Mouse (Mus musculus) midbrain, embryonic 14.5 days (tissue): ENCODE data around the gene Kcnip4. TPM values are rescaled to one million over a fixed set of nuclear protein-coding genes. Genes with fewer than 3 reads are reported as not detected.

Experiments
- ATAC-seq: fragments of 200-750 bp; cut with Nextera tagmentation; 2 replicates; pipeline ENCODE4 v1.8.0; 2017; ENCODE audit warnings: moderate number of reproducible peaks, moderate library complexity; ENCODE audit not compliant: low FRiP score, low TSS enrichment
- DNase-seq: peaks from one replicate; pipeline ENCODE4 v3.0.0-alpha.2; 2015
- H3K27ac ChIP-seq: fragments of 300-500 bp; sonication (generic); replicated peaks from 2 replicates; pipeline ENCODE4 v1.5.1; 2014; ENCODE audit warnings: mild to moderate bottlenecking, low read depth, low read length, moderate library complexity
- H3K27me3 ChIP-seq: fragments of 300-500 bp; sonication (generic); 2 replicates; pipeline ENCODE4 v1.6.1; 2014; ENCODE audit warnings: low read length, control low read depth, mixed read lengths; ENCODE audit not compliant: control insufficient read depth, insufficient read depth
- H3K36me3 ChIP-seq: fragments of 300-500 bp; sonication (generic); 2 replicates; pipeline ENCODE4 v1.6.1; 2014; ENCODE audit warnings: low read length, control low read depth; ENCODE audit not compliant: control insufficient read depth, insufficient read depth
- H3K4me1 ChIP-seq: fragments of 300-500 bp; sonication (generic); 2 replicates; pipeline ENCODE4 v1.6.1; 2014; ENCODE audit warnings: mild to moderate bottlenecking, antibody characterized with exemption, low read length, control low read depth; ENCODE audit not compliant: control insufficient read depth, insufficient read depth
- H3K4me2 ChIP-seq: fragments of 300-500 bp; sonication (generic); 2 replicates; pipeline ENCODE4 v1.6.1; 2014; ENCODE audit warnings: mild to moderate bottlenecking, low read length, moderate library complexity
- H3K4me3 ChIP-seq: fragments of 300-500 bp; sonication (generic); replicated peaks from 2 replicates; pipeline ENCODE4 v1.5.1; 2014; ENCODE audit warnings: low read depth, low read length
- H3K9ac ChIP-seq: fragments of 300-500 bp; sonication (generic); replicated peaks from 2 replicates; pipeline ENCODE4 v1.6.1; 2014; ENCODE audit warnings: mild to moderate bottlenecking, low read length, moderate library complexity
- H3K9me3 ChIP-seq: fragments of 300-500 bp; sonication (generic); 2 replicates; pipeline ENCODE4 v1.6.1; 2016; ENCODE audit warnings: low read length, control low read depth, mixed read lengths; ENCODE audit not compliant: control insufficient read depth
- WGBS: fragments of 180-500 bp; shearing (Covaris S2); extraction: QIAGEN DNeasy Blood & Tissue Kit; methylation state at CpG from one replicate; pipeline ENCODE4 v1.1.7; 2014; 5-methylcytosine and 5-hydroxymethylcytosine counted together
- polyA plus RNA-seq: library from polyadenylated mRNA; unstranded; fragments of >200 nt; fragmentation: Nextera tagmentation; extraction: Ambion mirVana; gene quantifications from 2 replicates; pipeline ENCODE4 v1.2.1, GENCODE M21; 2014

The Kcnip4 gene
- polyA plus RNA-seq, 1 experiment from 2014 or later = 18.6 TPM

DNA sequence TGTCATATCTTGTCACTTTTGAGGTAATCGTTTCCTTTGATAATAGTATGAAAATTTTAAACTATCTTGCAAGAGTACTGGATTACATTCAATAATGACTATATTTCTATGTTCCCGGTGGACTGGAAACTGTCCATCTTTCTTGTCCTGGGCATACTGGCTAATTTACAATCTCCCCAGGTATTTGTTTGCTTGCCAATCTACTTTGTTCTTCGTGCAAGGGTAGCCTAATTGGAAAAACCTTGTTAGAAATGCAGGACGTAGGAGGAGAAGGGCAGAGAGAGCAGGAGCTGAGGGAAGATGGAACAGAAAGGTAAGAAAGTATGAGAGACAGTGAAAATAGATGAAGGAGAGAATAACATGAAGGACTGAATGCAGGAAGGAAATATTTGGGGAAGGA lies 226.1 kb downstream of the Kcnip4 start:
- Histone ChIP-seq H3K27me3 (no peaks in the 10 kb centered on the region), H3K27ac (no peak overlapping the region), H3K9ac (no peak overlapping the region), H3K4me2 (no peak overlapping the region), H3K4me1 (no peaks in the 10 kb centered on the region), H3K36me3 (no peaks in the 10 kb centered on the region), H3K9me3 (no peaks in the 10 kb centered on the region), H3K4me3 (no peak overlapping the region)
- DNase-seq (no peak), ATAC-seq (no peak)
- 63% methylated on average over 4 of the region's 4 CpGs for WGBS

DNA sequence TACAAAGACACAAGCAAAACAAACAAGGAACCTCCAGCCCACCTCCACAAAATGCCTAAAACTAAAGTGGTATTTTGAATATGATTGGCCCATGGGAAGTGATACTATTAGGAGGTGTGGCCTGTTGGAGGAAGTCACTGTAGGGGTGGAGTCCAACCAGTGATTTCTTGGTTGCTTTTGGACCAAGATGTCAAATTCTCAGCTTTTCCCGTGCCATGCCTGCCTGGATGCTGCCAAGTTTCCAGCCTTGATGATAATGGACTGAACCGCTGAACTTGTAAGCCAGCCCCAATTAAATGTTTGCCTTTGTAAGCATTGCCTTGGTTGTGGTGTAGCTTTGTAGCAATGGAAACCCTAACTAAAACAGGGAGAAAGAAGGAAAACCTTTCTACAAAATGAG lies 232.3 kb downstream of the Kcnip4 start:
- H3K27me3 ChIP-seq = no peaks in the 10 kb centered on the region
- H3K36me3 ChIP-seq = no peaks in the 10 kb centered on the region
- no peak overlapping the region for H3K4me2 ChIP-seq
- no peak overlapping the region for H3K9ac ChIP-seq
- H3K9me3 ChIP-seq = no peaks in the 10 kb centered on the region
- 90% methylated on average over 2 of the region's 2 CpGs for WGBS
- no peak overlapping the region for H3K27ac ChIP-seq
- DNase-seq (no peak), ATAC-seq (no peak)
- no peak overlapping the region for H3K4me3 ChIP-seq
- H3K4me1 ChIP-seq = no peaks in the 10 kb centered on the region

DNA sequence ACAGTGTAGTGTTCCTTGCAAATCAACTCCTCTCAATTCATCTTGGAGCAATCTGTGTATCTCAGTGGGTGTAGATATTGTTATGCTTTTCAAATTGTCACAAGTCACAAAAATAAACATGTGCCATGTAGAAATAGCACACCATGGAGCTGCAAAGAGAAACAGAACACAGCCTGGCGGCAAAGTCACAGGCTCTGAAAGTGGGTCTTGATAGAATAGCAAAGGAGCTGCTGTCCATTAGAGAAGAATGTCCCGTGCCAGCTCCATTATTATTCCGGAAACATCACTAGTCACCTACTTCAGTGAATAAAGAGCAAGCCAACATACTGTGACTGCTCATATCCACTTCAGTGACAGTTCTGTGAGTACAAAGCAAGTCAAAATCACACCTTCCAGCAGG lies 232.9 kb downstream of the Kcnip4 start:
- DNase-seq = no peak
- no peak for ATAC-seq
- Histone ChIP-seq H3K27ac (no peak overlapping the region), H3K9ac (no peak overlapping the region), H3K36me3 (no peaks in the 10 kb centered on the region), H3K4me3 (no peak overlapping the region), H3K27me3 (no peaks in the 10 kb centered on the region), H3K4me2 (no peak overlapping the region), H3K4me1 (no peaks in the 10 kb centered on the region), H3K9me3 (no peaks in the 10 kb centered on the region)
- 79% methylated on average over 3 of the region's 3 CpGs for WGBS

DNA sequence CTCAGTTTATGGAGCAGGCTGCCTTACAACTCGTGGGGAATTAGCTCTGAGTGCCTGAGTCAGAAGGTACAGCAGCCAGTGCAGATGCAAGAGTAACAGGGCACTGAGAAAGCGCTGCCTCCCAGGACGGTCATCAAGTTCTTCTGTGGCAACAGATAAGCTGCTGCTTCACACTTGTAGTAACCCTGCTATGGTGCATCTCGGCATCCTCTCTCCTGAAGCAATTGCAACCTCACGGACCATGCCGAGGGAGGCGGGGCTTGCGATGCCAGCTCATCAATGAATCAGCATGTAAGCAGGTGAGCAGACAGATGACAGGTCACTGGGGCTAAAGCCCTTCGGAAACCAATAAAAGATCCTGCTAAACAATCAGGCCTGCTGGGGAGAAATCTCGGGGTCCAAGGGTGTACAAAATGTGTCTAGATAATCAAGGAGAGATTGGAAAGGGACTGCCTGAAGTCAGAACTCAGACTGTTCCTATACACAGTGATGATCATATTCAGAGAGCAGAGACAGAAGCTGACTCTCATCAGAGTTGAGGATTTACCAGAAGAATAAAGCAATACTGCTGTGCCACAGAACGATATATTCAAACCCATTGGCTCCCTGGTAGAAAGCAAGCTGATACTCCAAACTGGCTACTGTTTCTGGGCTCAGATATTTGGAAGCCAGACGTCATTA lies 239.1 kb downstream of the Kcnip4 start:
- Histone ChIP-seq H3K27ac (no peak overlapping the region), H3K9me3 (no peaks in the 10 kb centered on the region), H3K4me3 (peak overlapping the region; percentile 33), H3K4me2 (peak overlapping the region; percentile 67), H3K36me3 (no peaks in the 10 kb centered on the region), H3K4me1 (peaks cover 16% of the 10 kb centered on the region), H3K27me3 (no peaks in the 10 kb centered on the region), H3K9ac (peak overlapping the region; percentile 32)
- DNase-seq (peak; percentile 57), ATAC-seq (peak; percentile 46; the same call in 1 of the 2 replicates)
- 9% methylated on average over 12 of the region's 12 CpGs for WGBS

DNA sequence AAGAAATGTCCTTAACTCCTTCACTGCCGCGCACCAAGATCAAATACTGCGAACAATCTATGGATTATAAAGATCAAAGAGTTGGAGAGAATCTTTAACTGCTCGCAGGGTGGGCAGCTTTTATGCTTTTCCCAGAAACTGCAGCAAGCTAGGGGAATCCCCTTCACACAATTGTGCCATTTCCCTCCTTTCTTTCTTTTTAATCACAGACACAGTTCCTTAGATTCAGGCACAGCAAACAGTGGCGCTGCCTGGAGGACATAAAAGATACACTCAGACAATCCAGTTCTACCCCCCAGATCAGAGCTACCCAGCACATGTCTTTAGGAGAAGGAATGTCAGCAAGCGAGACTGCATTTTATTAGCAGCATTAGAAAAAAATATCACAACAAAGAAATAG lies 239.9 kb downstream of the Kcnip4 start:
- DNase-seq (peak; percentile 64), ATAC-seq (peak; percentile 61; the same call in 1 of the 2 replicates)
- Histone ChIP-seq H3K9ac (peak overlapping the region; percentile 32), H3K4me1 (peaks cover 16% of the 10 kb centered on the region), H3K4me2 (peak overlapping the region; percentile 67), H3K9me3 (no peaks in the 10 kb centered on the region), H3K27ac (no peak overlapping the region), H3K36me3 (no peaks in the 10 kb centered on the region), H3K27me3 (no peaks in the 10 kb centered on the region), H3K4me3 (peak overlapping the region; percentile 33)
- WGBS = 2% methylated on average over 6 of the region's 6 CpGs

DNA sequence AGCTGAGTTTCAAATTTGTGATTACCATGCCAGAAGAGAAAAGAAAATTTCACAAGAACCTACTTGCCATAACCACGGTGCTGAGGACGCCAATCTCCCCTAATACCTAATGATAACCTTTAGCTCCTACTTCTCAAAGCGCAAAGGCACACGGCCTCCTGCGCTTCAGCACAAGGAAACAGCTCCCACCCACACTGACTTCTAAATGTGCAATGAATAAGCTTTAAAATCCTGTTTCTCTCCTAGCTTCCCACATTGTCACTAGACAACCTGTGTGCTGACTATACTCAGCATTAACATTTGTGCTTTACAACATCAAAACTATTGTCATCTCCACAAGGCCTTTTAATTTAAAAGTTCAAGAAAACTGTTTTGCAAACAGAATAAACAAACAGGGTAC lies 241.3 kb downstream of the Kcnip4 start:
- Histone ChIP-seq H3K4me3 (no peak overlapping the region), H3K9me3 (no peaks in the 10 kb centered on the region), H3K9ac (no peak overlapping the region), H3K27ac (no peak overlapping the region), H3K36me3 (no peaks in the 10 kb centered on the region), H3K27me3 (no peaks in the 10 kb centered on the region), H3K4me1 (peaks cover 16% of the 10 kb centered on the region), H3K4me2 (no peak overlapping the region)
- DNase-seq (no peak), ATAC-seq (no peak)
- WGBS = 44% methylated on average over 5 of the region's 5 CpGs

DNA sequence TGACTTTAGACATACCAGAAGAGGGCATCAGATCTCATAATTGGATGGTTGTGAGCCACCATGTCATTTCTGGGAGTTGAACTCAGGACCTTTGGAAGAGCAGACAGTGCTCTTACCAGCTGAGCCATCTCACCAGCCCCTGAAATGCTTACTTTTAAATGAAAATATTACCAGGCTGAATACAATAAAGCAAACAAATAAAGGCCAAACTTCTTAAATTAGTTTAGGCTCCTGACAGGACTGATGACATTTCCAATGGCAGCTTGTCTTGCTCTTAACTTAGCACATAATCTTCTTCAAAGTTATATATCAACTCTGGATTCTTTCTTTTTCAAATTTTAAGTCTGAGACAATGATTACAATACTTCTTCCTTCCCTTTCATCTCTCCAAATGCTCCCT lies 252.8 kb downstream of the Kcnip4 start:
- Histone ChIP-seq H3K4me2 (no peak overlapping the region), H3K4me3 (no peak overlapping the region), H3K9ac (no peak overlapping the region), H3K4me1 (no peaks in the 10 kb centered on the region), H3K27me3 (no peaks in the 10 kb centered on the region), H3K9me3 (no peaks in the 10 kb centered on the region), H3K36me3 (no peaks in the 10 kb centered on the region), H3K27ac (no peak overlapping the region)
- DNase-seq = no peak
- no peak for ATAC-seq

DNA sequence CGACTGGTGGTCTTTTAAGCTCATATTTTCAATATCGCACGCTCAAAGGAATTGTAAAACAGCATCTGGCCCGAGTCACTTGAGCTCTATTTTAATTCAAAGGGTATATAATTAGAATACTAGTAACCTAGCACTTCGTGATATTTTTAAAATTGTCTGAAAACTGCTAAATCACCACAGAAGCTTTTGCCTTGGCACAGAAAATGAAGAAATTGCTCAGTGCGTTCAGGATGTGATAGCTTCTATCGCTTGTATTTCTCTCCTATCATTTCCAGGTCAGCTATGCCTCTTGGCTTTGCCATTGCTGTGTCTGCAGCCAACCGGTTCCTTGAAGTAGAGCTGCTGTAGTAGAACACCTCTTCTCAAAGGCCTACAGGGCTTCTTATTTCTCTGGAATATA lies 255.9 kb downstream of the Kcnip4 start:
- ATAC-seq (no peak), DNase-seq (no peak)
- Histone ChIP-seq H3K9ac (no peak overlapping the region), H3K4me1 (no peaks in the 10 kb centered on the region), H3K4me3 (no peak overlapping the region), H3K9me3 (no peaks in the 10 kb centered on the region), H3K36me3 (no peaks in the 10 kb centered on the region), H3K4me2 (no peak overlapping the region), H3K27me3 (no peaks in the 10 kb centered on the region), H3K27ac (no peak overlapping the region)
- WGBS = 88% methylated on average over 8 of the region's 8 CpGs

DNA sequence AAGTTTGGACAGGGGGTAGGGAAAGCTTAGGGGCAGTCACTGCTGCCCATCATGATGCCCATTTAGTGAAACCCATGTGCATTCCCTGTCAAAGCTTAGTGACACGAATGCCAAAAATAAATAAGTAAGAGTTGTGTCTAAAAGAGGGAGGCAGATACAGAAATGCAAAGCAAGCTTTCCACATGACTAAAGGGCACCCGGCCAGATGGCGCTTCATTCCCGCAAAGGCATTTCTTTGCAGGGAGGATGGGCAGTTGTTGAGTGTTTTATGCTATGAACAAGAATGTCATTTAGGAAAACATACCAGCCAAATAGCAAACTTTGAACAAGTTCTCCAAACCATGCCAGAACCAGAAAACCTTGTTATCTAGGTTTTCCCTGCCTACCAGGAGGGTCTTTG lies 265.4 kb downstream of the Kcnip4 start:
- no peaks in the 10 kb centered on the region for H3K9me3 ChIP-seq
- H3K4me2 ChIP-seq = no peak overlapping the region
- H3K27ac ChIP-seq = no peak overlapping the region
- H3K4me3 ChIP-seq = no peak overlapping the region
- ATAC-seq (no peak), DNase-seq (no peak)
- H3K9ac ChIP-seq = no peak overlapping the region
- H3K27me3 ChIP-seq = no peaks in the 10 kb centered on the region
- H3K36me3 ChIP-seq = no peaks in the 10 kb centered on the region
- no peaks in the 10 kb centered on the region for H3K4me1 ChIP-seq
- WGBS = 87% methylated on average over 4 of the region's 4 CpGs
